Mouse (Mus musculus): ENCODE results near the gene Grk4. TPM values are rescaled to one million over a fixed set of nuclear protein-coding genes. Genes with fewer than 3 reads are reported as not detected.
A peak's percentile ranks its signal among the peaks of the same experiment; 100 is the strongest.

Gene Grk4
- polyA plus RNA-seq, 1 experiment = 3.6 TPM

- Histone ChIP-seq H3K4me1 (replicated peaks; ENCODE audit: control insufficient read depth, insufficient read depth, low read length) (peaks cover 5% of the 10 kb centered on the region), H3K36me3 (ENCODE audit: control insufficient read depth, insufficient read depth, low read length) (peaks cover 5% of the 10 kb centered on the region), H3K4me3 (ENCODE audit: control insufficient read depth, insufficient read depth, low read length) (peak overlapping the region; percentile 69), H3K27ac (ENCODE audit: control insufficient read depth, insufficient read depth, low read length) (peak overlapping the region; percentile 38), H3K27me3 (ENCODE audit: control insufficient read depth, insufficient read depth, low read length) (no peaks in the 10 kb centered on the region; the same call in 1 of the 2 replicates)
- WGBS = under 1% methylated on average over 57 of the region's 57 CpGs
- TF ChIP-seq POLR2A (IDR thresholded peaks at IDR 0.05; ENCODE audit: control insufficient read depth, extremely low read depth, insufficient read depth, low read length, poor library complexity) = no peak
- no peak for TF ChIP-seq CTCF (IDR thresholded peaks at IDR 0.05; ENCODE audit: borderline replicate concordance, control insufficient read depth, extremely low read depth, insufficient read depth, low read length, poor library complexity)
- no peak for DNase-seq
Observed at GRCm38 (mm10) chr5:34660591-34661130, 482 bp downstream of the Grk4 start.

DNA sequence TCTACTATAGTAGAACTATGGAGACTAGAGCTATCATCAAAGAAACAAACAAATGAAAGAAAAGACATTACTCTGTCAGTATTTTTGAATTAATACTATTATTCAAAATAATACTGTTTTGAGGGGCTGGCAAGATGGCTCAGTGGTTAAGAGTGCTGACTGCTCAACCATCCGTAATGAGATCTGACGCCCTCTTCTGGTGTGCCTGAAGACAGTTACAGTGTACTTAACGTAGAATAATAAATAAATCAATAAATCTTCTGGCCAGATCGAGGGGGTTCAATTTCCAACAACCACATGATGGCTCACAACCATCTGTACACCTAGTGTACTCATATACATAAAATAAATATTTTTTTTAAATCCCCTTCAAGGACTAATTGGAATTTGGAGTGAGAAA, 1.7 kb downstream of the Grk4 start:
- Histone ChIP-seq H3K36me3 (ENCODE audit: control insufficient read depth, insufficient read depth, low read length) (0 out of 2 replicates have a peak, but pooled peaks cover 4% of the 10 kb centered on the region), H3K4me3 (ENCODE audit: control insufficient read depth, insufficient read depth, low read length) (no peak overlapping the region), H3K27me3 (ENCODE audit: control insufficient read depth, insufficient read depth, low read length) (no peaks in the 10 kb centered on the region; the same call in 1 of the 2 replicates), H3K4me1 (replicated peaks; ENCODE audit: control insufficient read depth, insufficient read depth, low read length) (peaks cover 5% of the 10 kb centered on the region), H3K27ac (ENCODE audit: control insufficient read depth, insufficient read depth, low read length) (no peak overlapping the region)
- TF ChIP-seq CTCF (IDR thresholded peaks at IDR 0.05; ENCODE audit: borderline replicate concordance, control insufficient read depth, extremely low read depth, insufficient read depth, low read length, poor library complexity) (no peak), POLR2A (IDR thresholded peaks at IDR 0.05; ENCODE audit: control insufficient read depth, extremely low read depth, insufficient read depth, low read length, poor library complexity) (no peak)
- 91% methylated on average over 4 of the region's 4 CpGs for WGBS
- no peak for DNase-seq

GRCm38 (mm10) chr5:34663231-34663630, 3.1 kb downstream of the Grk4 start:
- Histone ChIP-seq H3K27ac (ENCODE audit: control insufficient read depth, insufficient read depth, low read length) (no peak overlapping the region), H3K4me1 (replicated peaks; ENCODE audit: control insufficient read depth, insufficient read depth, low read length) (peaks cover 5% of the 10 kb centered on the region), H3K4me3 (ENCODE audit: control insufficient read depth, insufficient read depth, low read length) (no peak overlapping the region), H3K27me3 (ENCODE audit: control insufficient read depth, insufficient read depth, low read length) (no peaks in the 10 kb centered on the region; the same call in 1 of the 2 replicates), H3K36me3 (ENCODE audit: control insufficient read depth, insufficient read depth, low read length) (no peaks in the 10 kb centered on the region)
- TF ChIP-seq POLR2A (IDR thresholded peaks at IDR 0.05; ENCODE audit: control insufficient read depth, extremely low read depth, insufficient read depth, low read length, poor library complexity) (no peak), CTCF (IDR thresholded peaks at IDR 0.05; ENCODE audit: borderline replicate concordance, control insufficient read depth, extremely low read depth, insufficient read depth, low read length, poor library complexity) (no peak)
- no peak for DNase-seq
- 100% methylated on average over 2 of the region's 2 CpGs for WGBS

- WGBS = 97% methylated on average over 2 of the region's 2 CpGs
- H3K4me1 ChIP-seq (replicated peaks; ENCODE audit: control insufficient read depth, insufficient read depth, low read length) = no peaks in the 10 kb centered on the region
- H3K4me3 ChIP-seq (ENCODE audit: control insufficient read depth, insufficient read depth, low read length) = no peak overlapping the region
- no peaks in the 10 kb centered on the region; the same call in 1 of the 2 replicates for H3K27me3 ChIP-seq (ENCODE audit: control insufficient read depth, insufficient read depth, low read length)
- TF ChIP-seq POLR2A (IDR thresholded peaks at IDR 0.05; ENCODE audit: control insufficient read depth, extremely low read depth, insufficient read depth, low read length, poor library complexity) (no peak), CTCF (IDR thresholded peaks at IDR 0.05; ENCODE audit: borderline replicate concordance, control insufficient read depth, extremely low read depth, insufficient read depth, low read length, poor library complexity) (no peak)
- no peak for DNase-seq
- no peak overlapping the region for H3K27ac ChIP-seq (ENCODE audit: control insufficient read depth, insufficient read depth, low read length)
- peaks cover 5% of the 10 kb centered on the region; the same call in 1 of the 2 replicates for H3K36me3 ChIP-seq (ENCODE audit: control insufficient read depth, insufficient read depth, low read length)
Observed at GRCm38 (mm10) chr5:34669493-34669892, 9.3 kb downstream of the Grk4 start.

DNA sequence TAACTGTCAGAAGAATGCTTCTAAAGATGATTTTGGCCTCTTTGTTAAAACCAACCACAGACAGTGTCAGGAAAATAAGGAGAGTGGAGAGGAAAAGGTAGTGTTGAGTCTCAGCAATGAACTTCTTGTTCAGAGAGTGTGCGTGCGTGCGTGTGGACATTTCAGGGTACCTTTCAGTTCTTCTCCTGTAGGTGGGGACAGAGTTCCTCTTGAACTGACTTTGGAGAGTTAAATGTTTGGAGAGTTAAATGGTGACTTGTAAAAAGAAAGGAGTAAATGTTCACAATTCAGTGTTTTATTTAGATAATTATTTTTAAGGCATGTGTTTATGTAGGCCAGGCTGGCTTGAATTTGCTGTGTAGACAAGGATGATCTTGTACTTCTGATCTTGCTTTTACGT, 10.1 kb downstream of the Grk4 start:
- Histone ChIP-seq H3K4me3 (ENCODE audit: control insufficient read depth, insufficient read depth, low read length) (no peak overlapping the region), H3K4me1 (replicated peaks; ENCODE audit: control insufficient read depth, insufficient read depth, low read length) (no peaks in the 10 kb centered on the region), H3K27ac (ENCODE audit: control insufficient read depth, insufficient read depth, low read length) (no peak overlapping the region), H3K27me3 (ENCODE audit: control insufficient read depth, insufficient read depth, low read length) (no peaks in the 10 kb centered on the region), H3K36me3 (ENCODE audit: control insufficient read depth, insufficient read depth, low read length) (peaks cover 5% of the 10 kb centered on the region; the same call in 1 of the 2 replicates)
- TF ChIP-seq POLR2A (IDR thresholded peaks at IDR 0.05; ENCODE audit: control insufficient read depth, extremely low read depth, insufficient read depth, low read length, poor library complexity) (no peak), CTCF (IDR thresholded peaks at IDR 0.05; ENCODE audit: borderline replicate concordance, control insufficient read depth, extremely low read depth, insufficient read depth, low read length, poor library complexity) (no peak)
- WGBS = 97% methylated on average over 4 of the region's 4 CpGs
- no peak for DNase-seq

GRCm38 (mm10) chr5:34689868-34690267, 29.7 kb downstream of the Grk4 start:
- TF ChIP-seq CTCF (IDR thresholded peaks at IDR 0.05; ENCODE audit: borderline replicate concordance, control insufficient read depth, extremely low read depth, insufficient read depth, low read length, poor library complexity) (no peak), POLR2A (IDR thresholded peaks at IDR 0.05; ENCODE audit: control insufficient read depth, extremely low read depth, insufficient read depth, low read length, poor library complexity) (no peak)
- 95% methylated on average over 1 of the region's 1 CpGs for WGBS
- no peak overlapping the region for H3K4me3 ChIP-seq (ENCODE audit: control insufficient read depth, insufficient read depth, low read length)
- H3K4me1 ChIP-seq (replicated peaks; ENCODE audit: control insufficient read depth, insufficient read depth, low read length) = no peaks in the 10 kb centered on the region
- no peak overlapping the region for H3K27ac ChIP-seq (ENCODE audit: control insufficient read depth, insufficient read depth, low read length)
- DNase-seq = no peak
- H3K36me3 ChIP-seq (ENCODE audit: control insufficient read depth, insufficient read depth, low read length) = no peaks in the 10 kb centered on the region
- H3K27me3 ChIP-seq (ENCODE audit: control insufficient read depth, insufficient read depth, low read length) = no peaks in the 10 kb centered on the region

- WGBS = 86% methylated on average over 2 of the region's 2 CpGs
- no peak for TF ChIP-seq CTCF (IDR thresholded peaks at IDR 0.05; ENCODE audit: borderline replicate concordance, control insufficient read depth, extremely low read depth, insufficient read depth, low read length, poor library complexity)
- no peak for TF ChIP-seq POLR2A (IDR thresholded peaks at IDR 0.05; ENCODE audit: control insufficient read depth, extremely low read depth, insufficient read depth, low read length, poor library complexity)
- Histone ChIP-seq H3K4me3 (ENCODE audit: control insufficient read depth, insufficient read depth, low read length) (no peak overlapping the region), H3K36me3 (ENCODE audit: control insufficient read depth, insufficient read depth, low read length) (no peaks in the 10 kb centered on the region), H3K27ac (ENCODE audit: control insufficient read depth, insufficient read depth, low read length) (no peak overlapping the region), H3K4me1 (replicated peaks; ENCODE audit: control insufficient read depth, insufficient read depth, low read length) (no peaks in the 10 kb centered on the region), H3K27me3 (ENCODE audit: control insufficient read depth, insufficient read depth, low read length) (no peaks in the 10 kb centered on the region)
- DNase-seq = no peak
Observed at GRCm38 (mm10) chr5:34692782-34693181, 32.6 kb downstream of the Grk4 start.

Data from thymus, adult 2 months (tissue).